26 mouse cellular contexts compared by ENCODE assay signal in the genomic region with DNA sequence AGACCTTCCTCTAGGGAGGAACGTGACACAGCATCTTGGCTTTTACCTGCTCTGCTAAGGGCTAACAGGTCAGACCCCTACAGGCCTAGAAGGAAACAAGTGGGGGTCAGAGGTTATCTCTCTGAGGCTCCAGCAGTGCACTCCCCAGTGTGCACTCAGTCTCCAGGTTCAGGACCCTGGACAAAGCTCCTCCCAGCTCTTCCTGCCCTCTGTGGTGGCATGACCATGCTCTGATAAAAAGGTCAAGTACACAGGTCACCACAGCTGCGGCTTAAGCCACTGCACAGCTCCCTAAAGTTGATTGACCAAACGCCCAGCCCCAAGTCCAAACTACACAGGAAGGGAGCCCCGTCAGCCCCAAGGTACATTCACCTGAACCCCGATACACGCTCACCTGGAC. TPM values are rescaled to one million over a fixed set of nuclear protein-coding genes. Genes with fewer than 3 reads are reported as not detected.
DNase-seq lines count a peak whose midpoint lies in the region; ATAC-seq and TF ChIP-seq lines count a peak whose summit lies in the region.
"Had no signal": no experiment of that assay in that cellular context is flagged by ENCODE, and none has a peak within 500 bp of the region (broad histone marks: within the 10 kb centered on the region; RNA-seq: fewer than 3 reads in every experiment).

No protein-coding gene starts in this region.

- no peak overlapping the region for H3K9ac ChIP-seq in liver, embryonic 12.5 days
- H3K9ac ChIP-seq: hindbrain, embryonic 15.5 days; midbrain, embryonic 13.5 days; neural tube, embryonic 13.5 days; stomach, embryonic 15.5 days had no signal

- WGBS in liver, embryonic 12.5 days (ENCODE audit: insufficient replicate concordance): 39% methylated on average over 6 of the region's 6 CpGs

- no peak overlapping the region for H3K4me2 ChIP-seq in liver, embryonic 12.5 days
- H3K4me2 ChIP-seq in myocyte (ENCODE audit: low read depth): no peak overlapping the region
- H3K4me2 ChIP-seq: hindbrain, embryonic 15.5 days; midbrain, embryonic 13.5 days; neural tube, embryonic 13.5 days; stomach, embryonic 15.5 days had no signal

- intact Hi-C loops in heart, postnatal 25 days (cut with DNase I): loop anchor here (5.0 kb wide), 2 partner anchors 56 to 89 kb away; no protein-coding TSS in a partner anchor

- ATAC-seq in liver, embryonic 12.5 days: peak; percentile 34
- ATAC-seq: forebrain, embryonic 14.5 days; midbrain, embryonic 13.5 days; Patski had no signal

- no peaks in the 10 kb centered on the region for H3K79me2 ChIP-seq in myocyte (ENCODE audit: control insufficient read depth, insufficient read depth)

- no peak overlapping the region for H3ac ChIP-seq in myocyte (ENCODE audit: control insufficient read depth, insufficient read length)

- no peak overlapping the region for H3K4me3 ChIP-seq in liver, embryonic 12.5 days
- no peak overlapping the region for H3K4me3 ChIP-seq in myocyte
- H3K4me3 ChIP-seq: gastrocnemius, adult 2 months; heart, embryonic 10.5 days; hindbrain, embryonic 15.5 days; midbrain, embryonic 13.5 days; neural tube, embryonic 13.5 days; stomach, embryonic 15.5 days had no signal

- DNase-seq in embryo, embryonic 10 days (ENCODE audit: low spot score): peak; percentile 59
- no peak for DNase-seq in embryo, embryonic 10.5 days (ENCODE audit: low spot score)
- DNase-seq in ES-CJ7 (ENCODE audit: low read depth, low spot score): peak; percentile 29
- DNase-seq in heart, postnatal 25 days (ENCODE audit: low spot score): no peak
- no peak for DNase-seq in thymus, postnatal 0 days (ENCODE audit: low spot score)
- DNase-seq: adrenal gland, postnatal 25 days; cerebellum, adult 11 months; cerebellum, adult 9-11 months; gastrocnemius, adult 2 months; kidney, adult 9 months; kidney, postnatal 14 days; lung, adult 18-20 months; lung, postnatal 14 days; right cerebral cortex, postnatal 4 days; thymus, postnatal 4 days had no signal

- no peak for TF ChIP-seq POLR2A in myocyte (IDR thresholded peaks at IDR 0.05; ENCODE audit: insufficient read length, low read depth)

- H3K27me3 ChIP-seq in liver, embryonic 12.5 days (replicated peaks): no peaks in the 10 kb centered on the region
- peaks cover 63% of the 10 kb centered on the region for H3K27me3 ChIP-seq in myocyte (ENCODE audit: control insufficient read depth, insufficient read depth, insufficient read length)
- H3K27me3 ChIP-seq: hindbrain, embryonic 15.5 days; midbrain, embryonic 13.5 days; neural tube, embryonic 13.5 days; stomach, embryonic 15.5 days had no signal

- H3K36me3 ChIP-seq in liver, embryonic 12.5 days: 0 out of 2 replicates have a peak, but pooled peaks cover 3% of the 10 kb centered on the region
- no peaks in the 10 kb centered on the region for H3K36me3 ChIP-seq in myocyte (ENCODE audit: control insufficient read depth, insufficient read depth)
- H3K36me3 ChIP-seq: G1E; hindbrain, embryonic 15.5 days; stomach, embryonic 15.5 days had no signal

- peaks cover 12% of the 10 kb centered on the region for H3K4me1 ChIP-seq in liver, embryonic 12.5 days
- H3K4me1 ChIP-seq: stomach, embryonic 15.5 days had no signal

- peaks cover 4% of the 10 kb centered on the region; the same call in 1 of the 2 replicates for H3K9me3 ChIP-seq in liver, embryonic 12.5 days (replicated peaks)
- H3K9me3 ChIP-seq: G1E; heart, embryonic 10.5 days; hindbrain, embryonic 15.5 days; neural tube, embryonic 13.5 days; stomach, embryonic 15.5 days had no signal

- no peak overlapping the region for H3K27ac ChIP-seq in liver, embryonic 12.5 days
- H3K27ac ChIP-seq: gastrocnemius, adult 2 months; heart, embryonic 10.5 days; hindbrain, embryonic 15.5 days; midbrain, embryonic 13.5 days; neural tube, embryonic 13.5 days; stomach, embryonic 15.5 days had no signal

TF ChIP-seq in myocyte, 11 proteins besides CTCF, POLR2A, EP300 and RAD21:
- TF ChIP-seq E2F4 (IDR thresholded peaks at IDR 0.05; ENCODE audit: insufficient read depth) (no peak), POLR2AphosphoS2 (IDR thresholded peaks at IDR 0.05; ENCODE audit: insufficient read length, low read depth) (no peak), MYOG (IDR thresholded peaks at IDR 0.05; ENCODE audit: control insufficient read depth in 1 of 3, insufficient read depth in 1 of 3, insufficient read length in 2 of 3, low read depth in 2 of 3) (no peak), REST (IDR thresholded peaks at IDR 0.05; ENCODE audit: insufficient read depth, insufficient read length) (peak; percentile 58), SRF (IDR thresholded peaks at IDR 0.05; ENCODE audit: control insufficient read depth, insufficient read length, low read depth) (no peak), MAX (IDR thresholded peaks at IDR 0.05; ENCODE audit: low read depth) (no peak), TCF12 (IDR thresholded peaks at IDR 0.05; ENCODE audit: insufficient read depth, poor library complexity, severe bottlenecking) (no peak), USF1 (IDR thresholded peaks at IDR 0.05; ENCODE audit: low read depth) (no peak), TCF3 (IDR thresholded peaks at IDR 0.05; ENCODE audit: insufficient read length, low read depth) (no peak)

RNA-seq across cellular contexts. Expression of gene Cux2, which starts 46.4 kb away (rescaled TPM):
- polyA plus RNA-seq in liver, embryonic 12.5 days (2016; fragmentation: Nextera tagmentation; extraction: Ambion mirVana): 2.5 and 2.7 TPM in 2 replicates
- polyA plus RNA-seq in myocyte (2012; fragmentation: generic; extraction: Trizol): 0.62 TPM
- 10 to 100 TPM; 23.7 to 29.0 TPM for total RNA-seq in heart, postnatal 25 days (2021)
- 0.14 and 0.17 TPM in 2 replicates for polyA plus RNA-seq in thymus, postnatal 0 days (2015; fragmentation: Nextera tagmentation; extraction: Ambion mirVana)
- total RNA-seq: hematopoietic stem cell, adult 5-6 weeks had no signal
- polyA plus RNA-seq: G1E had no signal

Comparison
In these comparisons a context has a peak if more than half of its experiments do, and no peak if none do; other contexts are left out.
1. DNase-seq: peak in embryo, embryonic 10 days (single experiment) and ES-CJ7 (single experiment); none in embryo, embryonic 10.5 days (single experiment), heart, postnatal 25 days (single experiment) and thymus, postnatal 0 days (single experiment).